Mouse (Mus musculus) left cerebral cortex, adult 2 months (tissue): ENCODE measurements around the gene Spag17. TPM values are rescaled to one million over a fixed set of nuclear protein-coding genes. Genes with fewer than 3 reads are reported as not detected.

Experiments
- DNase-seq, 2 experiments: peaks; one replicate each; pipeline ENCODE4 v3.0.0; 2021 to 2022; ENCODE audit warnings: low spot score in 2 of 2, mixed read lengths in 1 of 2; ENCODE audit errors: extremely low spot score in 1 of 2
- H3K27ac ChIP-seq: fragments of 200-600 bp; 2 replicates; pipeline ENCODE4 v1.8.1; 2022
- H3K4me3 ChIP-seq: fragments of 200-600 bp; 2 replicates; pipeline ENCODE4 v1.8.1; 2022
- CTCF ChIP-seq: fragments of 200-600 bp; IDR thresholded peaks from 2 replicates; pipeline ENCODE4 v1.8.1; 2022; ENCODE audit warnings: antibody characterized with exemption, mild to moderate bottlenecking, moderate library complexity
- intact Hi-C: fragments of 180-260 bp; cut with DNase I; formaldehyde crosslinking; loops from one replicate; pipeline ENCODE4 v1.15.1; 2025
- total RNA-seq, 2 experiments: library from RNA; stranded (reverse); gene quantifications; 2 replicates each; pipeline ENCODE4 v1.2.3; 2021

Spag17 gene
- total RNA-seq, 2 experiments from 2014 or later: 0.05 TPM; not detected in 1

- intact Hi-C loops: no loop called here
- DNase-seq: no peak
- TF ChIP-seq CTCF: no peak
These were observed 236.8 kb downstream of the Spag17 start for GRCm38 (mm10) chr3:100121961-100122360.

DNA sequence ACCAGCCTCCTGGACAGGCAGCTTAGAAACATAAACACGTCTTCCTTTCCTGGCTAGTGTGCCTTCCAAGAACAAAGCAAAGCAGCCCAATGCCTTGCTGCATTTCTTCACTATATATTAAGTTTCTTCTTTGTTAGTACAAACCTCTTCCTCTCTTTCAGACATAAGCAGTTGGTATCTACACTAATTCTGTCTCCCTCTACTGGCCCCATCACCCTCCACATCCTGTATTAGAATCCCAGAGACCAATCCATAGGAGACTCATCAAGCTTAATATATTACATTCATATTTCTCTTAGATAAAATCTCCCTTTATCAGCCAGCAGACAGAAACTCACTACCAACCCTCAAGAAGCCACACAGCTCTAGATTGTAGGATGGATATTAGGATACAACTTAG lies 237.2 kb downstream of the Spag17 start:
- no peak for TF ChIP-seq CTCF
- DNase-seq: no peak
- intact Hi-C loops: no loop called here

More at GRCm38 (mm10) chr3:100121961-100122360, 236.8 kb downstream of the Spag17 start:
- no peak overlapping the region for H3K27ac ChIP-seq
- no peak overlapping the region for H3K4me3 ChIP-seq

GRCm38 (mm10) chr3:100160682-100161445 lies 275.7 kb downstream of the Spag17 start:
- Histone ChIP-seq H3K27ac (no peak overlapping the region), H3K4me3 (peak overlapping the region; percentile 78)
- intact Hi-C loops: no loop called here
- TF ChIP-seq CTCF: no peak
- no peak for DNase-seq

More for the DNA sequence above, 237.2 kb downstream of the Spag17 start:
- no peak overlapping the region for H3K27ac ChIP-seq
- H3K4me3 ChIP-seq: no peak overlapping the region

GRCm38 (mm10) chr3:100161665-100162314 lies 276.6 kb downstream of the Spag17 start:
- Histone ChIP-seq H3K27ac (peak overlapping the region; percentile 96), H3K4me3 (peak overlapping the region; percentile 78)
- intact Hi-C loops: no loop called here
- no peak for TF ChIP-seq CTCF
- no peak for DNase-seq

GRCm38 (mm10) chr3:100162315-100163105 lies 277.3 kb downstream of the Spag17 start, which contains the start of the genes Gdap2 and Wdr3:
Gene Gdap2 (plus strand): TSS chr3:100162381.
Gene Wdr3 (minus strand): TSS chr3:100162407.
- peak within 1 kb of the TSS; percentile 78 for H3K4me3 ChIP-seq
- intact Hi-C loops: no loop called here
- DNase-seq: peak; percentile 93 to 94
- peak within 1 kb of the TSS; percentile 96 for H3K27ac ChIP-seq
- TF ChIP-seq CTCF: no peak

DNA sequence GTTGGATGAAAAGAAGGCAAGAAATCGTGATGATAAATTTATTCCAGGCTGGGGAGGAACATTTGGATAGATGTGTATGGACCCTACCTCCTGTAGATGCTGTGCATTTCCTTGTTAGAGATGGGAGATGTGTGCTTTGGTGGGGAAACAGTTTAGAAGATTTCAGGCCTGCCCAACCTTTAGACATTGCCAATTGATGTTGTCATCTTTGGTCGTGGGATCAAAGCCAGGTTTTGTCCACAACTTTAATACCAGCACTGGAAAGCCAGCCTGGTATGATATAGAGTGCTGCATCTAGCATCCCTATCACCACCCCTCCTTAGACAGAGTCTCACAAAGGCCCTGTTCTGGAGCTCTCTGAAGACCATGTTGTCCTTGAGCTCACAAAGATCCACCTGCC lies 278.4 kb downstream of the Spag17 start:
- no peak overlapping the region for H3K4me3 ChIP-seq
- intact Hi-C loops: no loop called here
- TF ChIP-seq CTCF: no peak
- no peak overlapping the region for H3K27ac ChIP-seq
- no peak for DNase-seq

GRCm38 (mm10) chr3:100164991-100165390 lies 279.8 kb downstream of the Spag17 start:
- DNase-seq: no peak
- intact Hi-C loops: no loop called here
- no peak for TF ChIP-seq CTCF
- H3K27ac ChIP-seq: no peak overlapping the region
- no peak overlapping the region for H3K4me3 ChIP-seq

DNA sequence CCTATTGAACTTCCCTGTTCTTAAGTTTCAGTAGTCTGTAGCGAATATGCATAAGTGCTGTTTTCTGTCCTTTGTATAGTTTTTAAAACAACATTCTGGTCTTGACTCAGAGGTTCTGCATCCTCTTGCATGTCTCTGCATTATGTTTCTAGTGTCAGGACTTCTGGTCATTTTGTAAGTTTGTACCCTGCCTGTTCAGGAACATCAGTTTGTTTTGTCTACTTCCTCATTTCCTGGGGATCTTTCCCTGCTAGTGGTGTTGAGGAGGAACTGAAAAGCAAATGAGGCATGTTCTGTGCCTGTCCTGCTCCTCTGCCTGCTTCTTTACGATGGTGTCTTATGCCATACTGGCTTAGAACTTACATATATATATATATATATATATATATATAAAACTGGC lies 290.8 kb downstream of the Spag17 start:
- TF ChIP-seq CTCF: no peak
- intact Hi-C loops: no loop called here
- H3K27ac ChIP-seq: no peak overlapping the region
- H3K4me3 ChIP-seq: no peak overlapping the region
- DNase-seq: no peak

DNA sequence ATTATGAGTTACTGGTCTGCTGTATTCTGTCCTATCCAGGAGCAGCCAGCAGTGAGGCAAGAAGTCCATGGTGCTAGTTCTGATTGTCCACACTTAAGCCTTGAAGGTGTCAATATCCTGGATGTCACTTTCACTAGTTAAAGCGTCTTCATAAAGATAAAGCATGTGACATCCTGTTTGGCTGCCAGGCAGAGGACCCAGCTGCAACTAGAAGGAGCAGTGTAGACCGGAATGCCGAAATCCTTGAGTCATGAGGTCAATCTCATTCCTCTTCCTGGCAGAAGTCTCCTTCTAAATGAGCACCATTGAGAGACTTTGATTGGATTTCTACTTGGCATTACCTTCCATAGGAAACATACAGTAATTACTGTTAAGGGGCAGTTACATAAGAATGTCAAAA lies 295.3 kb downstream of the Spag17 start:
- no peak for TF ChIP-seq CTCF
- DNase-seq: no peak
- Histone ChIP-seq H3K27ac (no peak overlapping the region), H3K4me3 (no peak overlapping the region)
- intact Hi-C loops: loop anchor here (10.0 kb wide), 2 partner anchors 504 to 734 kb away; partner anchors contain the start of gene Man1a2

GRCm38 (mm10) chr3:100189444-100189843 lies 304.2 kb downstream of the Spag17 start:
- peak; percentile 78 for TF ChIP-seq CTCF
- intact Hi-C loops: loop anchor here (2.0 to 10.0 kb wide), 4 partner anchors 35 to 725 kb away; partner anchors contain the start of gene Man1a2
- Histone ChIP-seq H3K27ac (no peak overlapping the region), H3K4me3 (no peak overlapping the region)
- peak; percentile 69 to 70 for DNase-seq

DNA sequence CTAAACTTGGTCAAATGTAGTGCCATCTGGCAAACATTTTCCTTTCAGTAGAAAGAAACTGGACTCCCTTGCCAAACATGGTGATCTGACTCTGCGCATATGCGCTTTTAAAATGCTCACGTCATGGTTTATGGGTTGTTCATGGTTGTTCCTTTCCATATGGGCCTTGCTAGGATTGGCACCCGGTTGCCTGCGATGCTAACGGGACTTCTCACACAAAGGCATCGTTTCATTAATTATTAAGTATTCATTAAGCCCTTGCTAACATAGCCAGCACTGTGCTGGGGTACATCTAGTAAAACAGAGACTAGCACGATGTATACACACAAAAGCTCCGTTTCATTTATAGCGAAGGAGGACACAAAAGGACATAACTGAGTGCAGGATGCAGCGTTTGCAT lies 304.7 kb downstream of the Spag17 start:
- no peak overlapping the region for H3K4me3 ChIP-seq
- intact Hi-C loops: loop anchor here (2.0 to 10.0 kb wide), 5 partner anchors 35 to 725 kb away; partner anchors contain the start of gene Man1a2
- no peak overlapping the region for H3K27ac ChIP-seq
- TF ChIP-seq CTCF: no peak
- no peak for DNase-seq
